Mouse (Mus musculus) adrenal gland, postnatal 36 days (tissue): ENCODE measurements around the gene Sptssb. TPM values are rescaled to one million over a fixed set of nuclear protein-coding genes. Genes with fewer than 3 reads are reported as not detected.

ENCODE experiments used
- DNase-seq, 2 experiments: peaks; one replicate each; pipeline ENCODE4 v3.0.0; 2021; ENCODE audit warnings: mixed read lengths in 1 of 2
- total RNA-seq, 2 experiments: library from RNA; stranded (reverse); gene quantifications; 2 replicates each; pipeline ENCODE4 v1.2.3; 2021

Sptssb gene
- total RNA-seq, 2 experiments from 2014 or later = not detected

DNA sequence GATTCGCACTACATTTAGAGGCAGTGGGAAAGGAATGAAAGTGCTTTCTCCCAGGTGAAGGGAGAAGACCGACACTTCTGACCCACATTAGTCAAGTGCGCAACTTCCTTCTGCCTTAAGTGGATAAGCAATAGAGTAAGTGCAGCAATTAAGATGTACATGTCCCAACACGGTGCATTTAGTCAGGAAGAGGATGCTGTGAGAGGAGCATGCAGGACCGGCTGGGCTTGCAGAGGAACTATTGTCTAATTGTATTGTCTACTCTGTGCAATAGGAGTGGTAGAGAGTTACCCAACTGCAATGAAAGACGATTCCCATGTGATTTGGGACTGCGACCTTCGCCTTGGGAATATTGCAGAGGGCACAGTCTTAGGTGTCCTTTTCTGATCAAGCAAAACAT lies 30.2 kb downstream of the Sptssb start:
- DNase-seq = no peak

GRCm38 (mm10) chr3:69824536-69824935 lies 35.2 kb downstream of the Sptssb start:
- no peak for DNase-seq

DNA sequence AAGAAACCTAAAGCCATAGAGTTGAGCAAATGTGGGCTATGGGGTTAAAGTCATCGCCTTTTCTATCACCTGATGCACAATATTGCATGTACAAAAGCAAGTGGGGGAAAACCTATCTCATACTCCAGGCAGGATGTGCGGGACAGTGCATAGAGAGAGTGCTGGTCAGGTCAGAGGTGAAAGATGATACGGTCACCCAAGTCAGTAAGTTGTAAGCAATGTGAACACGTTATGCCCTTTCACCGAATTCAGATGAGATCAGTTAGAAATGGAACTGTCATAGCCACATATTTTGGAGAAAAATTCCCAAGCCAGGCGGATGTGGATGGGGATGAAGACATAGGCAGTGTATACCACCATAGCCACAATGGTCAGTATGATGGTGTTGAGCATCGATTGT lies 39.1 kb downstream of the Sptssb start:
- no peak for DNase-seq

- no peak for DNase-seq
Measured at GRCm38 (mm10) chr3:69819851-69820200, 39.9 kb downstream of the Sptssb start.

DNA sequence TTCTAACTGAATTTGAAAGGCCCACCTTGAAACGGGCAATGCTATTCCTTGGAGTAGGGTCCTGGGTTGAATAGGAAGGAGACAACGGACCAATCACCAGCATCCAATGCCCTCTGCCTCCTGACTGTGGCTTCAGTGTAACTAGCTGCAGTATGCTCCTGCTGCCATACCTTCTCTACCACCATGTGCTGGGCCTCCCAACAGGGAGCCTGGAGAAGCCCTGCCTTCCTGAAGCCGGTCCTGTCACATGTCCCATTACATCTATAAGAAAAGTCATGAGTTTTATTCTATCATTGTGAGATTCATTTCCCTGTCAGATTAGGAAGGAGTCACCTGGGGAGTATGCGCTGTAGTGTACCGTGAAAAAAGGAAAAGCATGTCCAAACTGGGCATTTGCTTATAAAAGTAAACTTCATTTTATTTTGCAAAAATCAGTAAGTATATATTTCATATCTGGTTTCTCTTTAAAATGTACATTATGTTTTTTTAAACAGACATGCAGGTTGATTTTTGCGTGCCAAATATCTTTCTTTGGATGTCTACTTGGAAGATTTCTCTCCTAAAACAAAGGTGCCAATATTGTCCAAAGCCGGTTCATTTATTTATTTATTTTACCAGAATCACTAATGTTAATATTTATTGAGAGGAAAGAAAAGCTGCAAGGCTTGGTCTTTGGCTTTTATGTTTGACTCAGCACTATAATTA lies 40.4 kb downstream of the Sptssb start:
- no peak for DNase-seq

- no peak for DNase-seq
Measured at GRCm38 (mm10) chr3:69818466-69818865, 41.3 kb downstream of the Sptssb start.

- DNase-seq = no peak
Measured at GRCm38 (mm10) chr3:69816547-69816946, 43.2 kb downstream of the Sptssb start.

DNA sequence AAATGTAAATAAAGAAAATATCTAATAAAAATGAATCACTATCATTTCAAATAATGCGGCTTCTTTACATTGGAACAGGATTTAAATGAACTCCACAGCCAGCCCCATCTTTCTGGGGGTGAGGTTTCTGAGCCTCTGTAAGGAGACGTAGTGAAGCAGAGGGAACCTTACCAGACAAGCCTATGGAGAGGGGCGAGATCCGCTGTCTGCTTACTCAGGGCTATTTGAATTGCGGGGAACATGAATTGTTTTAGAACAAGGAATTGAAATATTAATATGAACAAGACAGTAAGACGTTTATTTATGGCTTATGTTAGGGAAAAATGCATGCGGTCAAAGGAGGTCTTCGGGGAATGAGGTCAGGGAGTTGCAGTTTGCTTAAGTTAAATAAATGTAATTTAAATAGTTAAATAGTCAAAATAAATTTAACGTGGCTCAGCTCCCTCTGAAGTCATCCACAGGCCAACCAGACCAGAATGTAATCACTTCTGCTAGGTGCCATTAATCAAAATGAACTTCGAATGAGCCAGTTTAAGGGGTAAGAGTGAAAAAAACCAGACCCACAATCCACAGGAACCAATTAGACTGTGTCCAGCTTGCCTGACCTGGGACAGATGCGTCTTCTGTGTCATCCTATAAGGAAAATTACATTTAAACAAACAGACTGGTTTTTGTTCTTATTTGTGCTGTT lies 46.6 kb downstream of the Sptssb start:
- DNase-seq = no peak

DNA sequence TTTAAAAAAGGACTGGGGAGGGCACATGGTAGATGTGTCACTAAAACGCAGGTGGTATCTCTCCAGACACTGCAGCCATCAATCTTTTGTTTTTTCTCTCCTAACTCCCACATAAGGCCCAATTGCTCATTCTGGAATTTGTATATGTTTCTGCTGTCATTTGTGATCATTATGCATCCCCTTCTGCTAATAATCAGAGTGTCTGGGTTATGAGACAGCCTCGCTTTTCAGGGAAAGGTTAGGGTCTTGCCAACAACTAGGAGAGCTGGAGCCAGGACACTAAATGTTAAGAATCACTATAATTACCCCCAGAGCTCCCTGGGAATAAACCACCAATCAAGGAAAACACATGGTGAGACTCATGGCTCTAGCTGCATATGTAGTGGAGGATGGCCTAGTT lies 47.3 kb downstream of the Sptssb start:
- DNase-seq = no peak

DNA sequence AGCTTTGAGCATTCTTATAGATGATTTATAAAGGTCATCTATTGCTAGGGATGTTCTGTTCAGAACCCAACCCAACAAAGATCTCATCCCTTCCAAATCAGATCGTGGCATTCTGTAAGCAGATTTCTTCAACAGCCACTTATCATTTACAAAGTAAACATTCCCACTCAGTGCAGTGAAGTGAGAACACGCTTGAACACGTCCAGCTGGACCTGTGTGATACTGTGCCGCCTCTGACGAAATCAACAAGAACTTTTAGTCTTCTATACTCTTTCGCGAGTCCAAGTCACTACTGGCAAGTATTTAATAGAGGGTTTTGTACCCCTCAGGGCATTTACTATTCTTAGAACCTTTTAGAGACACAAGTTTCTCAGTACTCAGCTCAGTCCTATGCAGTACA lies 51.3 kb downstream of the Sptssb start:
- no peak for DNase-seq

- no peak for DNase-seq
Measured at GRCm38 (mm10) chr3:69803137-69803536, 56.6 kb downstream of the Sptssb start.

GRCm38 (mm10) chr3:69800829-69801384 lies 58.8 kb downstream of the Sptssb start:
- no peak for DNase-seq

DNA sequence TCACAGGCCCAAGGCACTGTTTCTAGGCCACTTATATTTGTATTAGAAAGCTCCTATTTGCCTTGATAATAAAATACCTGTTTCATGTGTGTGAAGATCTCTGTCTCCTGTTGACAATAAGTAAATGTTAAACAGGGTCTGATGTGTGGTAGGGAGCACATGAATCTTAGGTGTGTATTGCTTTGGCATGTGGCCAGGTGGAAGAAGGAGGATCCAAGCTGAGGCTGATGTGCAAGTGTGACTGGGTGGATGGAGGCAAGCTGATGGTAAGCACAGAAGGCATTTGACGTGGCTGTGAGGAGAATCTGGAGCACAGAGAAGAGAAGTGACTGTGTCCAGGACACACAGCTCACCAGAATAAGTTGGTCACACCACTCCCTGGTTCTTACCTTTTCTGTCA lies 60.6 kb downstream of the Sptssb start:
- no peak for DNase-seq

DNA sequence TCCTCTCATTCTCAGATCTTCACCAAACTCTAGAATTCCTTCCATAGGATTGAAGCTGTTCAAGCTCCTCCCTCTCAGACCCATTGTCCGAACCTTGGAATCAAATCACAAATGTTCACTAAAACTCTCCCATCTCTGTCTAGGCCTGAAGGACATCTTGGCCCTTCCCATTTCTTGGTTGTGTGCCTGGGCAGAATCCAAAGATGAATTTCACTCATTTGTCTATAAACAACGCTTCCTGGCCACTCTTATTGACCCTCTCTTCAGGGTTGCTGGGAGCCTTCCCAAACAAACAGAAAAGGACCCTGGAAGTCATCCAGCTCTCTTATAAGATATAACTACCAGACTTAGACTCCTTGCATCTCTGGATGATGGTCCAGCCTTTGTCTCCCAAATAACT lies 61.8 kb downstream of the Sptssb start:
- no peak for DNase-seq

- DNase-seq = no peak
Measured at GRCm38 (mm10) chr3:69797533-69797932, 62.2 kb downstream of the Sptssb start.

- no peak for DNase-seq
Measured at GRCm38 (mm10) chr3:69792823-69793417, 66.8 kb downstream of the Sptssb start.

GRCm38 (mm10) chr3:69779246-69779796 lies 80.4 kb downstream of the Sptssb start:
- DNase-seq = no peak

GRCm38 (mm10) chr3:69773356-69773755 lies 86.4 kb downstream of the Sptssb start:
- DNase-seq = no peak

Other genes with a start within 250 kb of the Sptssb start
- gene Nmd3, start 138.0 kb downstream of the Sptssb start, total RNA-seq = 10 to 100 TPM; 92.4 to 94.0 TPM
- gene Otol1, start 147.7 kb upstream of the Sptssb start, total RNA-seq = not detected